Mouse (Mus musculus) olfactory bulb, adult 2 months (tissue): ENCODE measurements around the gene Arhgef3.

Experiments
- CTCF ChIP-seq: fragments of 200-500 bp; IDR thresholded peaks from 2 replicates; pipeline ENCODE4 v1.5.1; 2012; ENCODE audit warnings: low read depth, mild to moderate bottlenecking, low read length, moderate library complexity; ENCODE audit not compliant: insufficient read depth
- POLR2A ChIP-seq: fragments of 200-500 bp; IDR thresholded peaks from 2 replicates; pipeline ENCODE4 v1.6.1; 2012; ENCODE audit warnings: mild to moderate bottlenecking, low read depth, low read length, moderate library complexity; ENCODE audit not compliant: insufficient read depth

DNA sequence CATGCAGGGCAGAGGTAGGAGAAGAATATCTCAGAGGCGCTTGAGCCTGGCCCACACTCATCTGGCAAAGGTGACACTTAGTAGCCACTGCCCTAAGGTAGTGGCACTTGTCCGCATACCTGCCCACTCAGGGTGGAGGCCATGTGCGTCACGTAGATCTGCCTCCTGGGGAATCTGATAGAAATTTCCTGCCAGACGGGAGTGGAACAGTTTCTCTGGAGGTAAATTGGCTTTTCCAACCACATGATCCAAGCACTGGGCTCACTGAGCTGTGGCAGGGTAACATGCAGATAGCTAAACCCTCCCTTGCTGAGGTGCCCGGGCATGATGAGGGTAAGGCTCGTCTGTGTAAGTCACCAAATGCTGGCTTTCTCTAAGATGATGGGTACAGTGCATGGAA, 46.1 kb downstream of the Arhgef3 start:
- no peak for TF ChIP-seq POLR2A
- no peak for TF ChIP-seq CTCF
